Mouse (Mus musculus): ENCODE results near the gene Slamf6.

Gene Slamf6

GRCm38 (mm10) chr1:171994918-171995715 lies 77.8 kb downstream of the Slamf6 start:
- 69% methylated on average over 11 of the region's 11 CpGs for WGBS

- 85% methylated on average over 7 of the region's 7 CpGs for WGBS
These were observed 79.4 kb downstream of the Slamf6 start for GRCm38 (mm10) chr1:171996701-171997100.

GRCm38 (mm10) chr1:171998820-171999597 lies 81.7 kb downstream of the Slamf6 start:
- 92% methylated on average over 13 of the region's 13 CpGs for whole genome bisulfite sequencing

- WGBS = 52% methylated on average over 3 of the region's 3 CpGs
These were observed 83.3 kb downstream of the Slamf6 start for GRCm38 (mm10) chr1:172000641-172001040.

GRCm38 (mm10) chr1:172001665-172002064 lies 84.3 kb downstream of the Slamf6 start:
- 57% methylated on average over 12 of the region's 12 CpGs for WGBS
